Mouse (Mus musculus) MEL (cell line): ENCODE data around the gene Vwf. TPM values are rescaled to one million over a fixed set of nuclear protein-coding genes. Genes with fewer than 3 reads are reported as not detected.

Source experiments
- DNase-seq: peaks from one replicate; pipeline ENCODE4 v3.0.0; 2011; ENCODE audit warnings: low read depth, low spot score
- H3K27ac ChIP-seq: 2 replicates; pipeline ENCODE4 v1.5.1; 2012; ENCODE audit warnings: low read depth, mild to moderate bottlenecking, control low read depth, low read length, moderate library complexity; ENCODE audit not compliant: control insufficient read depth
- H3K27me3 ChIP-seq, 2 experiments: fragments of 150-350 bp in 1 of 2; sonication (generic) in 1 of 2; 2 replicates each; pipeline ENCODE4 v1.6.1; 2012; ENCODE audit warnings: low read length in 2 of 2, mild to moderate bottlenecking in 2 of 2, improper control_type of control experiment in 1 of 2, moderate library complexity in 1 of 2; ENCODE audit not compliant: insufficient read depth in 2 of 2, control insufficient read depth in 1 of 2
- H3K36me3 ChIP-seq, 2 experiments: 2 replicates each; pipeline ENCODE4 v1.6.1; 2012 to 2014; ENCODE audit warnings: low read length in 2 of 2, improper control_type of control experiment in 1 of 2, inconsistent platforms in 1 of 2, mild to moderate bottlenecking in 1 of 2; ENCODE audit not compliant: insufficient read depth in 2 of 2, control insufficient read depth in 1 of 2
- H3K4me1 ChIP-seq, 2 experiments: fragments of 150-350 bp in 1 of 2; sonication (generic) in 1 of 2; 2 replicates each; pipeline ENCODE4 v1.6.1; 2012; ENCODE audit warnings: low read length in 2 of 2, improper control_type of control experiment in 1 of 2, mild to moderate bottlenecking in 1 of 2; ENCODE audit not compliant: insufficient read depth in 2 of 2, control insufficient read depth in 1 of 2
- H3K4me3 ChIP-seq, 2 experiments: fragments of 150-350 bp in 1 of 2; sonication (generic) in 1 of 2; 2 replicates each; pipeline ENCODE4 v1.5.1; 2012; ENCODE audit warnings: low read depth in 2 of 2, low read length in 2 of 2, mild to moderate bottlenecking in 2 of 2, moderate library complexity in 2 of 2, control low read depth in 1 of 2, improper control_type of control experiment in 1 of 2; ENCODE audit not compliant: control insufficient read depth in 1 of 2, insufficient read depth in 1 of 2
- H3K79me2 ChIP-seq: 2 replicates; pipeline ENCODE4 v1.6.1; 2012; ENCODE audit warnings: mild to moderate bottlenecking, low read length, moderate library complexity; ENCODE audit not compliant: control insufficient read depth, poor library complexity, insufficient read depth
- H3K9ac ChIP-seq: 2 replicates; pipeline ENCODE4 v1.6.1; 2012; ENCODE audit warnings: low read depth, mild to moderate bottlenecking, control low read depth, low read length, moderate library complexity; ENCODE audit not compliant: control insufficient read depth, poor library complexity, severe bottlenecking
- H3K9me3 ChIP-seq: fragments of 150-350 bp; sonication (generic); replicated peaks from 2 replicates; pipeline ENCODE4 v1.6.1; 2012; ENCODE audit warnings: mild to moderate bottlenecking, low read length, improper control_type of control experiment, moderate library complexity; ENCODE audit not compliant: insufficient read depth
- BHLHE40 ChIP-seq: IDR thresholded peaks from 2 replicates; pipeline ENCODE4 v1.6.1; 2012; ENCODE audit warnings: low read depth, mild to moderate bottlenecking, inconsistent platforms, low read length, improper control_type of control experiment, borderline replicate concordance
- CHD1 ChIP-seq: IDR thresholded peaks from 2 replicates; pipeline ENCODE4 v1.6.1; 2012; ENCODE audit warnings: low read depth, mild to moderate bottlenecking, inconsistent platforms, low read length, improper control_type of control experiment
- CHD2 ChIP-seq: IDR thresholded peaks from 2 replicates; pipeline ENCODE4 v1.6.1; 2011; ENCODE audit warnings: low read length, improper control_type of control experiment
- CTCF ChIP-seq, 3 experiments: IDR thresholded peaks in 2 of 3; conservative IDR thresholded peaks in 1 of 3; 2 replicates each; pipeline ENCODE4 v1.5.1; 2011 to 2012; ENCODE audit warnings: low read length in 3 of 3, low read depth in 2 of 3, mild to moderate bottlenecking in 2 of 3, improper control_type of control experiment in 1 of 3, inconsistent platforms in 1 of 3, mixed read lengths in 1 of 3, moderate library complexity in 1 of 3; ENCODE audit not compliant: control insufficient read depth in 1 of 3, insufficient read depth in 1 of 3, poor library complexity in 1 of 3, severe bottlenecking in 1 of 3
- ELF1 ChIP-seq: IDR thresholded peaks from 2 replicates; pipeline ENCODE4 v1.6.1; 2014; ENCODE audit warnings: low read depth, mild to moderate bottlenecking, inconsistent platforms, low read length, improper control_type of control experiment, moderate library complexity
- EP300 ChIP-seq, 2 experiments: IDR thresholded peaks; 2 replicates each; pipeline ENCODE4 v1.6.1; 2011; ENCODE audit warnings: improper control_type of control experiment in 2 of 2, low read length in 2 of 2, low read depth in 1 of 2, mild to moderate bottlenecking in 1 of 2
- GABPA ChIP-seq: IDR thresholded peaks from 2 replicates; pipeline ENCODE4 v1.6.1; 2012; ENCODE audit warnings: low read depth, mild to moderate bottlenecking, inconsistent platforms, low read length, improper control_type of control experiment, moderate library complexity
- GATA1 ChIP-seq: IDR thresholded peaks from 2 replicates; pipeline ENCODE4 v1.6.1; 2011; ENCODE audit warnings: low read depth, low read length, improper control_type of control experiment
- HCFC1 ChIP-seq: IDR thresholded peaks from 2 replicates; pipeline ENCODE4 v1.6.1; 2012; ENCODE audit warnings: low read depth, mild to moderate bottlenecking, inconsistent platforms, low read length, improper control_type of control experiment, moderate library complexity
- JUND ChIP-seq: IDR thresholded peaks from 2 replicates; pipeline ENCODE4 v1.6.1; 2011; ENCODE audit warnings: low read depth, mild to moderate bottlenecking, improper control_type of control experiment, low read length
- KAT2A ChIP-seq: conservative IDR thresholded peaks from 2 replicates; pipeline ENCODE4 v1.6.1; 2012; ENCODE audit warnings: low read depth, low read length, improper control_type of control experiment, inconsistent platforms
- MAFK ChIP-seq: IDR thresholded peaks from 2 replicates; pipeline ENCODE4 v1.6.1; 2011; ENCODE audit warnings: low read depth, mild to moderate bottlenecking, low read length, improper control_type of control experiment, borderline replicate concordance
- MAZ ChIP-seq: IDR thresholded peaks from 2 replicates; pipeline ENCODE4 v1.6.1; 2012; ENCODE audit warnings: low read depth, mild to moderate bottlenecking, inconsistent platforms, low read length, improper control_type of control experiment
- MEF2A ChIP-seq: IDR thresholded peaks from 2 replicates; pipeline ENCODE4 v1.6.1; 2014; ENCODE audit warnings: low read depth, mild to moderate bottlenecking, inconsistent platforms, low read length, improper control_type of control experiment; ENCODE audit not compliant: poor library complexity, insufficient replicate concordance, severe bottlenecking; ENCODE audit errors: extremely low read depth
- MXI1 ChIP-seq: IDR thresholded peaks from 2 replicates; pipeline ENCODE4 v1.6.1; 2011; ENCODE audit warnings: mild to moderate bottlenecking, low read depth, low read length, improper control_type of control experiment
- MYC ChIP-seq: IDR thresholded peaks from 2 replicates; pipeline ENCODE4 v1.6.1; 2011; ENCODE audit warnings: low read depth, mild to moderate bottlenecking, low read length, improper control_type of control experiment, moderate library complexity
- NELFE ChIP-seq: IDR thresholded peaks from 2 replicates; pipeline ENCODE4 v1.6.1; 2011; ENCODE audit warnings: low read depth, low read length, improper control_type of control experiment
- SMC3 ChIP-seq: IDR thresholded peaks from 2 replicates; pipeline ENCODE4 v1.6.1; 2011; ENCODE audit warnings: low read depth, low read length, improper control_type of control experiment
- TBP ChIP-seq: IDR thresholded peaks from 2 replicates; pipeline ENCODE4 v1.8.0; 2011; ENCODE audit warnings: low read depth, low read length, improper control_type of control experiment
- UBTF ChIP-seq: IDR thresholded peaks from 2 replicates; pipeline ENCODE4 v1.6.1; 2012; ENCODE audit warnings: low read depth, mild to moderate bottlenecking, inconsistent platforms, low read length, improper control_type of control experiment, moderate library complexity, borderline replicate concordance; ENCODE audit not compliant: insufficient read depth
- USF1 ChIP-seq: IDR thresholded peaks from 2 replicates; pipeline ENCODE4 v1.6.1; 2014; ENCODE audit warnings: low read depth, mild to moderate bottlenecking, inconsistent platforms, low read length, improper control_type of control experiment, moderate library complexity
- ZKSCAN1 ChIP-seq: IDR thresholded peaks from 2 replicates; pipeline ENCODE4 v1.6.1; 2012; ENCODE audit warnings: low read depth, mild to moderate bottlenecking, inconsistent platforms, low read length, improper control_type of control experiment, moderate library complexity
- ZMIZ1 ChIP-seq: IDR thresholded peaks from 2 replicates; pipeline ENCODE4 v1.6.1; 2012; ENCODE audit warnings: low read depth, mild to moderate bottlenecking, inconsistent platforms, low read length, improper control_type of control experiment, moderate library complexity
- polyA plus RNA-seq, 2 experiments: library from polyadenylated mRNA; stranded (reverse) in 1 of 2; unstranded in 1 of 2; fragments of >175 nt in 1 of 2; fragments of >200 nt in 1 of 2; gene quantifications; 2 replicates each; pipeline versions ENCODE4 v1.2.1 to v1.2.4; 2012; ENCODE audit warnings: low replicate concordance in 2 of 2, low read depth in 1 of 2; ENCODE audit not compliant: insufficient read length in 2 of 2, insufficient read depth in 1 of 2, missing spikeins in 1 of 2
- total RNA-seq: library from RNA; depleted of rRNA; stranded (reverse); fragments of 300-350 nt; gene quantifications from 2 replicates; pipeline ENCODE4 v1.2.3, GENCODE M21; 2012

Vwf gene
- total and polyA plus RNA-seq, 3 experiments, result 0.29 to 0.42 TPM; not detected in 1

GRCm38 (mm10) chr6:125573189-125573928 is 26.8 kb downstream of the Vwf start (continued):
- TF ChIP-seq HCFC1, result peak; percentile 49
- no peak for TF ChIP-seq GABPA
- no peak for TF ChIP-seq CHD1

- H3K79me2 ChIP-seq, result no peaks in the 10 kb centered on the region
- peaks cover 0 to 14% of the 10 kb centered on the region in 2 experiments; a peak in 2 of 4 replicates for H3K4me1 ChIP-seq
- H3K9ac ChIP-seq, result no peak overlapping the region
- no peak for DNase-seq
- H3K9me3 ChIP-seq, result no peaks in the 10 kb centered on the region
- TF ChIP-seq MXI1, result no peak
- no peak for TF ChIP-seq MYC
- TF ChIP-seq ELF1, result no peak
- 0 out of 4 replicates have a peak, but pooled peaks cover 0 to 1% of the 10 kb centered on the region in 2 experiments for H3K27me3 ChIP-seq
- H3K4me3 ChIP-seq, result no peak overlapping the region
- no peak overlapping the region for H3K27ac ChIP-seq
- no peaks in the 10 kb centered on the region for H3K36me3 ChIP-seq
Observed at GRCm38 (mm10) chr6:125575080-125575479, 28.5 kb downstream of the Vwf start.

GRCm38 (mm10) chr6:125577301-125577700 is 30.7 kb downstream of the Vwf start:
- H3K27me3 ChIP-seq, result 0 out of 4 replicates have a peak, but pooled peaks cover 0 to 1% of the 10 kb centered on the region in 2 experiments
- H3K79me2 ChIP-seq, result no peaks in the 10 kb centered on the region
- TF ChIP-seq NELFE (no peak), KAT2A (no peak), ZKSCAN1 (no peak), CHD1 (no peak), SMC3 (no peak), ZMIZ1 (no peak), GATA1 (no peak), CTCF (IDR thresholded peaks at IDR 0.05 in 2 of 3, conservative IDR thresholded peaks at IDR 0.05 in 1 of 3; ENCODE audit: control insufficient read depth in 1 of 3, insufficient read depth in 1 of 3, low read depth in 2 of 3, low read length in 3 of 3, poor library complexity in 1 of 3, severe bottlenecking in 1 of 3) (no peak), MXI1 (no peak), MAFK (no peak), MAZ (no peak), UBTF (no peak), MYC (no peak), JUND (no peak), BHLHE40 (no peak), TBP (no peak), USF1 (no peak), MEF2A (no peak), EP300 (IDR thresholded peaks at IDR 0.05; ENCODE audit: low read depth in 1 of 2, low read length in 2 of 2) (no peak), CHD2 (no peak)
- TF ChIP-seq, all 39 proteins: peak for 0
- DNase-seq, result no peak
- Histone ChIP-seq H3K9ac (no peak overlapping the region), H3K27ac (no peak overlapping the region), H3K36me3 (no peaks in the 10 kb centered on the region), H3K4me1 (peaks cover 0 to 14% of the 10 kb centered on the region in 2 experiments; a peak in 2 of 4 replicates), H3K4me3 (no peak overlapping the region), H3K9me3 (no peaks in the 10 kb centered on the region)
